Mouse (Mus musculus) adrenal gland, postnatal 14 days (tissue): ENCODE data around the gene Oosp1. TPM values are rescaled to one million over a fixed set of nuclear protein-coding genes. Genes with fewer than 3 reads are reported as not detected.

Experiments used
- DNase-seq: peaks from one replicate; pipeline ENCODE4 v3.0.0; 2021; ENCODE audit warnings: mixed read lengths
- total RNA-seq: library from RNA; stranded (reverse); gene quantifications from 2 replicates; pipeline ENCODE4 v1.2.3, GENCODE M21; 2021

Oosp1 gene
- total RNA-seq, 1 experiment from 2014 or later = 1.9 TPM

DNA sequence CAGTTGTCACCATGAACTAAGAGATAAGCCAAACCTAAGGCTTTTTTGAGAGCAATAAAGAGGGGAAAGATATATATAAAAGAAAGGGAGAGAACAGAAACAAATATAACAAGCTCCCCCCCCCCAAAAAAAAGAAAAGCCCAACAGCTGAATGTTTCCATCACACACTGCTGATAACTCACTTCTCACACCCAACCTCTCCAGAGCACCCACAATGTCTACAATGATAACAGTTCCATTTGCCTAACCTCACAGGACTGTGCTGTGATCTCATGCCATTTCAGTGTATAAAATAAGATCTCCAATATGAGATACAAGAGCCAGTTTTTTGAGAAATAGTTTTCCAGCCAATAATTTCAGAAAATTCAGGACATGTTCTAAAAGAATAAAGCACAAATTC, 73.0 kb downstream of the Oosp1 start:
- no peak for DNase-seq

Other genes with a start within 250 kb of the Oosp1 start
- 1.9 and 26.8 TPM in 2 replicates for gene Ms4a4b, start 247.6 kb downstream of the Oosp1 start, total RNA-seq
- 6.7 and 12.3 TPM in 2 replicates for gene Ms4a6c, start 221.8 kb downstream of the Oosp1 start, total RNA-seq
- gene Gm8369, start 205.2 kb downstream of the Oosp1 start, total RNA-seq = 0.44 and 7.2 TPM in 2 replicates
- gene Ms4a6b, start 174.6 kb downstream of the Oosp1 start, total RNA-seq = 3.1 and 22.4 TPM in 2 replicates
- 2.0 and 3.9 TPM in 2 replicates for gene Ms4a4d, start 154.3 kb downstream of the Oosp1 start, total RNA-seq
- gene Ms4a6d, start 86.3 kb downstream of the Oosp1 start, total RNA-seq = 2.1 and 2.7 TPM in 2 replicates
- not detected in 2 replicates for gene Ms4a2, start 67.4 kb downstream of the Oosp1 start, total RNA-seq
- not detected in 2 replicates for gene Ms4a3, start 50.3 kb downstream of the Oosp1 start, total RNA-seq
- not detected in 2 replicates for gene Oosp2, start 30.6 kb downstream of the Oosp1 start, total RNA-seq
- not detected in 2 replicates for gene Oosp3, start 5.9 kb upstream of the Oosp1 start, total RNA-seq
- not detected in 2 replicates for gene Gif, start 56.4 kb upstream of the Oosp1 start, total RNA-seq
- 76.5 and 79.8 TPM in 2 replicates for gene Mrpl16, start 79.2 kb upstream of the Oosp1 start, total RNA-seq
- gene Stx3, start 128.3 kb upstream of the Oosp1 start, total RNA-seq = 8.0 and 10.1 TPM in 2 replicates
- not detected in 2 replicates for gene Olfr1417, start 148.1 kb upstream of the Oosp1 start, total RNA-seq
- gene Olfr1418, start 169.9 kb upstream of the Oosp1 start, total RNA-seq = not detected in 2 replicates
- not detected in 2 replicates for gene Olfr1419, start 184.0 kb upstream of the Oosp1 start, total RNA-seq
- gene Olfr1420, start 195.4 kb upstream of the Oosp1 start, total RNA-seq = not detected in 2 replicates
- gene Patl1, start 221.2 kb upstream of the Oosp1 start, total RNA-seq = 30.2 and 31.7 TPM in 2 replicates